Mouse (Mus musculus) heart, embryonic 16.5 days (tissue): ENCODE results near the gene Nop53. TPM values are rescaled to one million over a fixed set of nuclear protein-coding genes. Genes with fewer than 3 reads are reported as not detected.

Experiments
- ATAC-seq: fragments of 200-750 bp; cut with Nextera tagmentation; replicated peaks from 2 replicates; pipeline ENCODE4 v1.8.0; 2017; ENCODE audit warnings: moderate number of reproducible peaks; ENCODE audit not compliant: insufficient read depth, low FRiP score; ENCODE audit errors: extremely low read depth
- H3K27ac ChIP-seq: fragments of 300-500 bp; sonication (generic); 2 replicates; pipeline ENCODE4 v1.5.1; 2014; ENCODE audit warnings: mild to moderate bottlenecking, low read length, control low read depth, moderate library complexity
- H3K27me3 ChIP-seq: fragments of 300-500 bp; sonication (generic); 2 replicates; pipeline ENCODE4 v1.6.1; 2014; ENCODE audit warnings: low read length, mixed read lengths; ENCODE audit not compliant: control insufficient read depth, insufficient read depth
- H3K36me3 ChIP-seq: fragments of 300-500 bp; sonication (generic); 2 replicates; pipeline ENCODE4 v1.6.1; 2014; ENCODE audit not compliant: control insufficient read depth, insufficient read depth
- H3K4me1 ChIP-seq: fragments of 300-500 bp; sonication (generic); 2 replicates; pipeline ENCODE4 v1.6.1; 2014; ENCODE audit warnings: low read length, mixed read lengths; ENCODE audit not compliant: control insufficient read depth, insufficient read depth
- H3K4me2 ChIP-seq: fragments of 300-500 bp; sonication (generic); 2 replicates; pipeline ENCODE4 v1.6.1; 2014; ENCODE audit warnings: low read depth, mild to moderate bottlenecking, control low read depth, low read length
- H3K4me3 ChIP-seq: fragments of 300-500 bp; sonication (generic); 2 replicates; pipeline ENCODE4 v1.5.1; 2014; ENCODE audit warnings: mild to moderate bottlenecking, control low read depth, low read length
- H3K9ac ChIP-seq: fragments of 300-500 bp; sonication (generic); 2 replicates; pipeline ENCODE4 v1.6.1; 2014; ENCODE audit warnings: low read length, control low read depth
- H3K9me3 ChIP-seq: fragments of 300-500 bp; sonication (generic); replicated peaks from 2 replicates; pipeline ENCODE4 v1.6.1; 2016; ENCODE audit warnings: low read length; ENCODE audit not compliant: control insufficient read depth
- WGBS: fragments of 180-500 bp; shearing (Covaris S2); extraction: QIAGEN DNeasy Blood & Tissue Kit; methylation state at CpG from one replicate; pipeline ENCODE4 v1.1.7; 2014; 5-methylcytosine and 5-hydroxymethylcytosine counted together
- polyA plus RNA-seq: library from polyadenylated mRNA; unstranded; fragments of >200 nt; fragmentation: Nextera tagmentation; extraction: Ambion mirVana; gene quantifications from 2 replicates; pipeline ENCODE4 v1.2.1, GENCODE M21; 2015

Nop53 gene
- polyA plus RNA-seq, 1 experiment from 2014 or later, result 154 TPM

- 70% methylated on average over 4 of the region's 4 CpGs for WGBS
- H3K36me3 ChIP-seq, result peaks cover 29% of the 10 kb centered on the region
- H3K4me1 ChIP-seq, result peaks cover 12% of the 10 kb centered on the region
- H3K27ac ChIP-seq, result no peak overlapping the region
- H3K4me3 ChIP-seq, result no peak overlapping the region
- H3K9ac ChIP-seq, result no peak overlapping the region
- no peaks in the 10 kb centered on the region for H3K27me3 ChIP-seq
- no peak overlapping the region for H3K4me2 ChIP-seq
- ATAC-seq, result no peak
- no peaks in the 10 kb centered on the region for H3K9me3 ChIP-seq
Measured at GRCm38 (mm10) chr7:15975904-15976303, 30.0 kb upstream of the Nop53 start.

GRCm38 (mm10) chr7:15975451-15975850, 29.6 kb upstream of the Nop53 start:
- Histone ChIP-seq H3K4me2 (no peak overlapping the region), H3K9me3 (no peaks in the 10 kb centered on the region), H3K27ac (no peak overlapping the region), H3K4me3 (no peak overlapping the region), H3K9ac (no peak overlapping the region), H3K36me3 (peaks cover 30% of the 10 kb centered on the region), H3K4me1 (peaks cover 8% of the 10 kb centered on the region), H3K27me3 (no peaks in the 10 kb centered on the region)
- ATAC-seq, result no peak
- 91% methylated on average over 10 of the region's 10 CpGs for whole genome bisulfite sequencing

- no peak overlapping the region for H3K27ac ChIP-seq
- ATAC-seq, result no peak
- no peak overlapping the region for H3K4me2 ChIP-seq
- H3K36me3 ChIP-seq, result peaks cover 32% of the 10 kb centered on the region
- H3K9ac ChIP-seq, result no peak overlapping the region
- H3K9me3 ChIP-seq, result 0 out of 2 replicates have a peak, but pooled peaks cover 2% of the 10 kb centered on the region
- H3K4me3 ChIP-seq, result no peak overlapping the region
- H3K27me3 ChIP-seq, result no peaks in the 10 kb centered on the region
- peaks cover under 1% of the 10 kb centered on the region for H3K4me1 ChIP-seq
- 44% methylated on average over 5 of the region's 5 CpGs for WGBS
Measured at GRCm38 (mm10) chr7:15974712-15975111, 28.8 kb upstream of the Nop53 start.

DNA sequence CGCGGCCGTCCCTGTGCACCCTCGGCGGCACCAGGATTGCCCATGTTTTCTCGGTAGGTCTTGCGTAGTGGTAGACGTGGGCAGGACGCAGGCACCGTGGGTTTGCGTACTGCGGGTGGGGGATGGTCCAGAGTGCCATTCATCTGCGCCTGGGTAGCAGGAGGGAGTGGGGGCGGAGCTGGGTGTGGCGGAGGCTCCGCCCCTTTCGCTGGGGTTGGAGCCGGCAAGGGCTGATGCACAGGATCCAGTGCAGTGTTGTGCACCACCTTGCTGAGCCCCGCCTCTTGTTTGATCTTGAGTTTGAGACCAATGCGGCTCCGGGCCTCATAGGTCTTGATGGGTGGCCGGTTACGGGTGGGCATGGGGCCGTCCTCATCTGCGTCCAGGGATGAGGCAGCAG, 26.4 kb upstream of the Nop53 start:
- Histone ChIP-seq H3K4me3 (no peak overlapping the region), H3K27ac (no peak overlapping the region), H3K27me3 (no peaks in the 10 kb centered on the region), H3K4me1 (no peaks in the 10 kb centered on the region), H3K36me3 (peaks cover 25% of the 10 kb centered on the region), H3K9me3 (0 out of 2 replicates have a peak, but pooled peaks cover 2% of the 10 kb centered on the region), H3K4me2 (no peak overlapping the region), H3K9ac (no peak overlapping the region)
- WGBS, result 78% methylated on average over 25 of the region's 25 CpGs
- ATAC-seq, result no peak

- Histone ChIP-seq H3K9me3 (0 out of 2 replicates have a peak, but pooled peaks cover 2% of the 10 kb centered on the region), H3K9ac (no peak overlapping the region), H3K36me3 (peaks cover 25% of the 10 kb centered on the region), H3K27ac (no peak overlapping the region), H3K4me1 (peaks cover 5% of the 10 kb centered on the region), H3K4me3 (no peak overlapping the region), H3K4me2 (no peak overlapping the region), H3K27me3 (no peaks in the 10 kb centered on the region)
- no peak for ATAC-seq
- WGBS, result 79% methylated on average over 3 of the region's 3 CpGs
Measured at GRCm38 (mm10) chr7:15969674-15970073, 23.8 kb upstream of the Nop53 start.

GRCm38 (mm10) chr7:15968322-15968721, 22.4 kb upstream of the Nop53 start:
- Histone ChIP-seq H3K9me3 (0 out of 2 replicates have a peak, but pooled peaks cover 2% of the 10 kb centered on the region), H3K27ac (no peak overlapping the region), H3K4me1 (peaks cover 14% of the 10 kb centered on the region), H3K36me3 (peaks cover 17% of the 10 kb centered on the region), H3K9ac (no peak overlapping the region), H3K27me3 (no peaks in the 10 kb centered on the region), H3K4me3 (no peak overlapping the region), H3K4me2 (no peak overlapping the region)
- 82% methylated on average over 8 of the region's 8 CpGs for WGBS
- ATAC-seq, result no peak

- Histone ChIP-seq H3K4me3 (peak within 1 kb of the TSS; percentile 63), H3K36me3 (peaks cover 15% of the 10 kb centered on the region), H3K27ac (peak within 1 kb of the TSS; percentile 36; the same call in 1 of the 2 replicates), H3K4me1 (peaks cover 25% of the 10 kb centered on the region), H3K27me3 (no peaks in the 10 kb centered on the region), H3K9ac (peak within 1 kb of the TSS; percentile 82), H3K4me2 (peak within 1 kb of the TSS; percentile 68), H3K9me3 (0 out of 2 replicates have a peak, but pooled peaks cover 2% of the 10 kb centered on the region)
- under 1% methylated on average over 22 of the region's 22 CpGs for WGBS
- ATAC-seq, result peak; percentile 83
Measured at GRCm38 (mm10) chr7:15967312-15967711, 21.4 kb upstream of the Nop53 start, which contains the start of gene Ehd2. TSS of gene Ehd2 (minus strand) at chr7:15967567.

DNA sequence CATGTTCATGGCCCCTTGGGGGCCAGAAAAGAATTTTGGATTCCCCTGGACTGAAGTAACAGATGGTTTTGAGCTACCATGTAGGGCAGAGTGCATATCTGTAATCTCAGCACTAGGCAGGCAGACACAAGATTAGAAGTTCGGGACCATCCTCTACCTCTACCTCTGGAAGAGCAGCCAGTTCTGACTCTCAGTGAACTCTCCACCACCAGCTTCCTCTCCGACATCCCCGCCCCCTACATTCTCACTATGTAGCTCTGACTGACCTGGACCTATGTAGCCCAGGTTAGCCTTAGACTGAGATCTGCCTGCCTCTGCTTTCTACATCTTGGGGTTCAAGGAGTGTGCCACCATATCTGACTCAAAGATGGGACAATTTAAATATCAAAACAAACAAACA, 20.6 kb upstream of the Nop53 start:
- Histone ChIP-seq H3K9ac (peak overlapping the region; percentile 82), H3K27ac (no peak overlapping the region), H3K4me3 (peak overlapping the region; percentile 63), H3K9me3 (0 out of 2 replicates have a peak, but pooled peaks cover 2% of the 10 kb centered on the region), H3K27me3 (no peaks in the 10 kb centered on the region), H3K36me3 (peaks cover 8% of the 10 kb centered on the region), H3K4me2 (peak overlapping the region; percentile 68), H3K4me1 (peaks cover 33% of the 10 kb centered on the region)
- 59% methylated on average over 3 of the region's 3 CpGs for WGBS
- ATAC-seq, result no peak

GRCm38 (mm10) chr7:15963798-15964652, 18.2 kb upstream of the Nop53 start:
- WGBS, result 71% methylated on average over 32 of the region's 32 CpGs

More at GRCm38 (mm10) chr7:15963798-15964652, 18.2 kb upstream of the Nop53 start:
- Histone ChIP-seq H3K36me3 (peaks cover 12% of the 10 kb centered on the region; the same call in 1 of the 2 replicates), H3K4me2 (peak overlapping the region; percentile 68; the same call in 1 of the 2 replicates), H3K27me3 (no peaks in the 10 kb centered on the region), H3K4me1 (peaks cover 44% of the 10 kb centered on the region), H3K4me3 (peak overlapping the region; percentile 63), H3K9ac (peak overlapping the region; percentile 54), H3K9me3 (no peaks in the 10 kb centered on the region), H3K27ac (peak overlapping the region; percentile 98)
- no peak for ATAC-seq
